Mouse (Mus musculus): ENCODE results near the gene Cryz. TPM values are rescaled to one million over a fixed set of nuclear protein-coding genes. Genes with fewer than 3 reads are reported as not detected.
A peak's percentile ranks its signal among the peaks of the same experiment; 100 is the strongest.

Gene Cryz
- total and polyA plus RNA-seq, 2 experiments from 2014 or later: 10.3 to 15.4 TPM

- Histone ChIP-seq H3K9ac (replicated peaks; ENCODE audit: low read depth, low read length) (no peak within 1 kb of the TSS), H3K36me3 (replicated peaks; ENCODE audit: control insufficient read depth, insufficient read depth, low read length) (no peaks in the 10 kb centered on the region), H3K4me3 (ENCODE audit: low read depth, low read length) (peak within 1 kb of the TSS; percentile 33), H3K4me1 (ENCODE audit: control insufficient read depth, insufficient read depth) (0 out of 2 replicates have a peak, but pooled peaks cover 5% of the 10 kb centered on the region), H3K4me2 (ENCODE audit: low read depth, low read length) (peak within 1 kb of the TSS; percentile 61), H3K27me3 (ENCODE audit: control insufficient read depth, insufficient read depth, low read length) (peaks cover 15% of the 10 kb centered on the region), H3K9me3 (replicated peaks; ENCODE audit: control insufficient read depth, low read length) (no peaks in the 10 kb centered on the region), H3K27ac (ENCODE audit: low read depth) (no peak within 1 kb of the TSS)
- no peak for DNase-seq (ENCODE audit: low spot score)
- WGBS: 39% methylated on average over 7 of the region's 7 CpGs
- ATAC-seq (ENCODE audit: insufficient read depth, low read depth): no peak
- TF ChIP-seq CTCF (IDR thresholded peaks at IDR 0.05; ENCODE audit: low read depth): no peak
- TF ChIP-seq EP300 (IDR thresholded peaks at IDR 0.05; ENCODE audit: low read depth): no peak
Observed at GRCm38 (mm10) chr3:154663545-154663944, 67.0 kb downstream of the Cryz start, which contains the start of gene Erich3. Erich3 (plus strand) TSS chr3:154663859.

DNA sequence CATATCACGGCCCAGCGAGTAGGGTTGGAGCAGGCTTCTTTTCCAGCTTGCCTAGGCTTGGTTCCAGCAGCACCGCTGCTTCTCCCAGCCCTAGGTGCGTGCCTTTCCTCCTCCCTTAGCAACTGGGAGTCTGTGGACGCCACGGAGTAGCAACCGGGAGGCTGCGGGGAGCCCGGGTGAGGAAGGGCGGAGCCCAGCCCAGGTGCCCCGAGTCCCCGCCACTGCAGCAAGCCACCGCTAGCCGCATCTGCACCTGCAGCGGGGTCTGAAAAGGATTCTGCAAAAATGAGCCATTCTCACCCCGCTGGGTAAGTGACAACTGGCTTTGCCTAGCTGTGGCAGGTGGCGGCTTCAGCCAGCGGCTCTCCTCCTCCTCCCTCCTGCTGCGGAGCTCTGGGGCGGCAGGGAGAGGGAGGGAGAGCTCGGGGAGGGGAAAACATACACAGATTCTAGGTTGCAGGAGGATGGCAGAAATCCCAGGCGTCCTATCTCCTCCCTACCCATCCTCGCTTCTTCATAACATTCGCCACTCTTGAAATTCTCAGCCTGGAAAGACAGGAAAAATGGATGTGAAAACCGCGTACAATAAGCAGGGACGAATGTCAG, 67.6 kb downstream of the Cryz start:
- H3K9me3 ChIP-seq (replicated peaks; ENCODE audit: control insufficient read depth, low read length): no peaks in the 10 kb centered on the region
- no peak overlapping the region for H3K9ac ChIP-seq (replicated peaks; ENCODE audit: low read depth, low read length)
- 0 out of 2 replicates have a peak, but pooled peaks cover 5% of the 10 kb centered on the region for H3K4me1 ChIP-seq (ENCODE audit: control insufficient read depth, insufficient read depth)
- no peak overlapping the region for H3K27ac ChIP-seq (ENCODE audit: low read depth)
- 7% methylated on average over 24 of the region's 27 CpGs for WGBS
- H3K4me2 ChIP-seq (ENCODE audit: low read depth, low read length): peak overlapping the region; percentile 61
- TF ChIP-seq CTCF (IDR thresholded peaks at IDR 0.05; ENCODE audit: low read depth) (no peak), EP300 (IDR thresholded peaks at IDR 0.05; ENCODE audit: low read depth) (no peak)
- no peak for ATAC-seq (ENCODE audit: insufficient read depth, low read depth)
- H3K4me3 ChIP-seq (ENCODE audit: low read depth, low read length): peak overlapping the region; percentile 33
- no peaks in the 10 kb centered on the region for H3K36me3 ChIP-seq (replicated peaks; ENCODE audit: control insufficient read depth, insufficient read depth, low read length)
- peaks cover 15% of the 10 kb centered on the region for H3K27me3 ChIP-seq (ENCODE audit: control insufficient read depth, insufficient read depth, low read length)
- DNase-seq (ENCODE audit: low spot score): no peak

DNA sequence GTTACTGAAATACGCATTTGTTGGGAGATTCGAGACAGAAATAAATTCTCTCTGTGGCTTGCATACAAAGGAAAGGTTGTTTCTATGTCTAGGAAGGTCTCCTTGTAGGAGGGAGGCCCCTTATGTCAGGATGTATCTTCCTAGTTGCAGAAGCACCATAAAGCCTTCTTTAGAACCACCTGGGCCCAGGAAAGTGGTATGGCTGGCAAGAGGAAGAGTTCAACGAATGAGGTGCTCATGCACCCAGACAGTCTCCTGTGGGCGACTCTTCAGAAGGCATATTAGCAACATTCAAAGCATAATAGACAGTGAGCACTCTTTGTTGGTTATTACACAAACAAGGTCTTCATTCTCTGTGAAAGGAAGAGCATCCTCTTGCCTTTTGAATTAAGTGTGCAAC, 68.1 kb downstream of the Cryz start:
- no peak overlapping the region for H3K27ac ChIP-seq (ENCODE audit: low read depth)
- no peaks in the 10 kb centered on the region for H3K36me3 ChIP-seq (replicated peaks; ENCODE audit: control insufficient read depth, insufficient read depth, low read length)
- peaks cover 15% of the 10 kb centered on the region for H3K27me3 ChIP-seq (ENCODE audit: control insufficient read depth, insufficient read depth, low read length)
- H3K4me3 ChIP-seq (ENCODE audit: low read depth, low read length): no peak overlapping the region
- DNase-seq (ENCODE audit: low spot score) (no peak), ATAC-seq (ENCODE audit: insufficient read depth, low read depth) (no peak)
- no peak overlapping the region for H3K9ac ChIP-seq (replicated peaks; ENCODE audit: low read depth, low read length)
- TF ChIP-seq EP300 (IDR thresholded peaks at IDR 0.05; ENCODE audit: low read depth): no peak
- no peak for TF ChIP-seq CTCF (IDR thresholded peaks at IDR 0.05; ENCODE audit: low read depth)
- 36% methylated on average over 4 of the region's 4 CpGs for WGBS
- H3K4me2 ChIP-seq (ENCODE audit: low read depth, low read length): no peak overlapping the region
- H3K9me3 ChIP-seq (replicated peaks; ENCODE audit: control insufficient read depth, low read length): no peaks in the 10 kb centered on the region
- 0 out of 2 replicates have a peak, but pooled peaks cover 5% of the 10 kb centered on the region for H3K4me1 ChIP-seq (ENCODE audit: control insufficient read depth, insufficient read depth)

DNA sequence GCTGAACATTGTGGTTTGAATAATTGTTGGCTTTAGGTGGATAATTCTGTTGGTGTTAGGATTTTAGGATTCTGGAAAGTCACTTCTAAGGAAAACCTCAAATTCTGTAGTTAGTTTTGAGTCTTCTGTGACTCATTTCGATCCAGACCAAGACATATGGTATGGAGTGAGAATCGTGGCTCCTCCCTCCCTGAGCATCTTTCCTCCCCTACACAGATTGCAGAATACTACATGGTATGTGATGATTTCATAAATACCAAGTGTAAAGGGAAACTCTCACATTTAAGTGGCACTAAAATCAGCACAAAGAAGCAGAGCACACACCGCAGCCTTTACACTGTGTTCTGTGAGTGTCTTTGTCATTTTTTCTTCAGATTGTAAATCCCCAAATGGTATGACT, 72.0 kb downstream of the Cryz start:
- H3K4me3 ChIP-seq (ENCODE audit: low read depth, low read length): no peak overlapping the region
- H3K9ac ChIP-seq (replicated peaks; ENCODE audit: low read depth, low read length): no peak overlapping the region
- DNase-seq (ENCODE audit: low spot score): no peak
- H3K9me3 ChIP-seq (replicated peaks; ENCODE audit: control insufficient read depth, low read length): no peaks in the 10 kb centered on the region
- no peak for TF ChIP-seq CTCF (IDR thresholded peaks at IDR 0.05; ENCODE audit: low read depth)
- no peak for TF ChIP-seq EP300 (IDR thresholded peaks at IDR 0.05; ENCODE audit: low read depth)
- 70% methylated on average over 3 of the region's 3 CpGs for WGBS
- 0 out of 2 replicates have a peak, but pooled peaks cover 2% of the 10 kb centered on the region for H3K4me1 ChIP-seq (ENCODE audit: control insufficient read depth, insufficient read depth)
- no peak overlapping the region for H3K4me2 ChIP-seq (ENCODE audit: low read depth, low read length)
- no peak for ATAC-seq (ENCODE audit: insufficient read depth, low read depth)
- no peaks in the 10 kb centered on the region for H3K36me3 ChIP-seq (replicated peaks; ENCODE audit: control insufficient read depth, insufficient read depth, low read length)
- peaks cover 10% of the 10 kb centered on the region for H3K27me3 ChIP-seq (ENCODE audit: control insufficient read depth, insufficient read depth, low read length)
- no peak overlapping the region for H3K27ac ChIP-seq (ENCODE audit: low read depth)

- Histone ChIP-seq H3K4me1 (ENCODE audit: control insufficient read depth, insufficient read depth) (no peaks in the 10 kb centered on the region), H3K4me2 (ENCODE audit: low read depth, low read length) (no peak overlapping the region), H3K27me3 (ENCODE audit: control insufficient read depth, insufficient read depth, low read length) (peaks cover 3% of the 10 kb centered on the region), H3K9ac (replicated peaks; ENCODE audit: low read depth, low read length) (no peak overlapping the region), H3K36me3 (replicated peaks; ENCODE audit: control insufficient read depth, insufficient read depth, low read length) (no peaks in the 10 kb centered on the region), H3K27ac (ENCODE audit: low read depth) (no peak overlapping the region), H3K9me3 (replicated peaks; ENCODE audit: control insufficient read depth, low read length) (no peaks in the 10 kb centered on the region), H3K4me3 (ENCODE audit: low read depth, low read length) (no peak overlapping the region)
- WGBS: 79% methylated on average over 6 of the region's 6 CpGs
- DNase-seq (ENCODE audit: low spot score) (no peak), ATAC-seq (ENCODE audit: insufficient read depth, low read depth) (no peak)
- TF ChIP-seq CTCF (IDR thresholded peaks at IDR 0.05; ENCODE audit: low read depth): no peak
- no peak for TF ChIP-seq EP300 (IDR thresholded peaks at IDR 0.05; ENCODE audit: low read depth)
Observed at GRCm38 (mm10) chr3:154670584-154670983, 74.1 kb downstream of the Cryz start.

- ATAC-seq (ENCODE audit: insufficient read depth, low read depth) (no peak), DNase-seq (ENCODE audit: low spot score) (no peak)
- Histone ChIP-seq H3K4me2 (ENCODE audit: low read depth, low read length) (no peak overlapping the region), H3K9me3 (replicated peaks; ENCODE audit: control insufficient read depth, low read length) (no peaks in the 10 kb centered on the region), H3K27ac (ENCODE audit: low read depth) (no peak overlapping the region), H3K27me3 (ENCODE audit: control insufficient read depth, insufficient read depth, low read length) (no peaks in the 10 kb centered on the region), H3K9ac (replicated peaks; ENCODE audit: low read depth, low read length) (no peak overlapping the region), H3K4me3 (ENCODE audit: low read depth, low read length) (no peak overlapping the region), H3K36me3 (replicated peaks; ENCODE audit: control insufficient read depth, insufficient read depth, low read length) (no peaks in the 10 kb centered on the region), H3K4me1 (ENCODE audit: control insufficient read depth, insufficient read depth) (no peaks in the 10 kb centered on the region)
- WGBS: 64% methylated on average over 5 of the region's 5 CpGs
- TF ChIP-seq EP300 (IDR thresholded peaks at IDR 0.05; ENCODE audit: low read depth) (no peak), CTCF (IDR thresholded peaks at IDR 0.05; ENCODE audit: low read depth) (no peak)
Observed at GRCm38 (mm10) chr3:154671013-154671412, 74.5 kb downstream of the Cryz start.

Other genes with a start within 250 kb of the Cryz start
- 8.5 and 11.7 TPM in 2 replicates for gene Tyw3, start 393 bp downstream of the Cryz start, total RNA-seq (2014; rRNA removed; ENCODE audit: low replicate concordance)
- gene Tyw3, start 393 bp downstream of the Cryz start, polyA plus RNA-seq (2015; fragmentation: Nextera tagmentation; extraction: Ambion mirVana): 6.1 and 6.6 TPM in 2 replicates
- gene Erich3, start 67.1 kb downstream of the Cryz start, total RNA-seq (2014; rRNA removed; ENCODE audit: low replicate concordance): not detected in 2 replicates
- 0.05 and 0.08 TPM in 2 replicates for gene Erich3, start 67.1 kb downstream of the Cryz start, polyA plus RNA-seq (2015; fragmentation: Nextera tagmentation; extraction: Ambion mirVana)

Measured in heart, postnatal 0 days (tissue).